Mouse (Mus musculus): ENCODE results near the gene Yap1.

DNA sequence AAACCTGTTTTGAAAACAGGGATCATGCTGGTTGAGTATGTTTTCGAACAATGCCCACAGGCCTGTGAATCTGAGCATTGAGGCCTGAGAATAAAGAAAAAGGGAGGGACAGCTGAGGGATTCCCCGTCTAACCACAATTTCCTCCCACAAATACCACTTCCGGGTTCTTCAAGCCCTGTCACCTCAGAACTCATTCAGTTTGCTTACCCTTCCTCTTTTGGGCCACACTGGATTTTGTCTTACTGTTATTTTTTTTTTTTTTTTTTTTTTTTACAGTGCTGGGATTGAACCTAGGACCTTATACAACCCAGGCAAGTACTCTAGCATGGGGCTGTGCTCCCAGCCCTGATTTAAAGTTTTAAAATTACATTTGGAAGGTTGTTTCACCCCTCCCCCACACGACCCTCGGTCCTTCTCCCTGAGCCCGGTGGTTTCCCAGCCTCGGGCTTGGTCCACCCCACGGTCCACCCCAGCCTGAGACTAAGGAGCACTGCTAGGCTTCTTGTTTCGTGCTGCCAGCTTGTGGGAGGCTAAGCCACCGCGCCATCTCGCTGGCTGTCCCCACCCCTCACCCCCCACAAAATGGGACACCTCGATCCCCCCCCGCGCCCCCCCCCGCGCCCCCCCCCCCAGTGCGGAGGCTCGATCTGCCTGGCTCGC is 13.0 kb upstream of the Yap1 start:
- TF ChIP-seq CTCF (IDR thresholded peaks at IDR 0.05; ENCODE audit: insufficient read depth, low read length) (no peak), POLR2A (IDR thresholded peaks at IDR 0.05; ENCODE audit: borderline replicate concordance, extremely low read depth, low read depth, low read length) (no peak)
